Mouse (Mus musculus) forebrain, embryonic 14.5 days (tissue): ENCODE results near the gene Ano6. TPM values are rescaled to one million over a fixed set of nuclear protein-coding genes. Genes with fewer than 3 reads are reported as not detected.

ENCODE experiments used
- ATAC-seq: fragments of 200-750 bp; cut with Nextera tagmentation; 2 replicates; pipeline ENCODE4 v1.8.0; 2017; ENCODE audit warnings: mild to moderate bottlenecking, moderate library complexity
- DNase-seq: peaks from one replicate; pipeline ENCODE4 v3.0.0-alpha.2; 2015; ENCODE audit warnings: low spot score
- H3K27ac ChIP-seq: fragments of 300-500 bp; sonication (generic); 2 replicates; pipeline ENCODE4 v1.5.1; 2014; ENCODE audit warnings: low read depth, mild to moderate bottlenecking, control low read depth, low read length, moderate library complexity
- H3K27me3 ChIP-seq: fragments of 300-500 bp; sonication (generic); replicated peaks from 2 replicates; pipeline ENCODE4 v1.6.1; 2014; ENCODE audit warnings: low read length, control low read depth, mixed read lengths; ENCODE audit not compliant: control insufficient read depth, insufficient read depth
- H3K36me3 ChIP-seq: fragments of 300-500 bp; sonication (generic); 2 replicates; pipeline ENCODE4 v1.6.1; 2014; ENCODE audit warnings: low read length, control low read depth; ENCODE audit not compliant: control insufficient read depth, insufficient read depth
- H3K4me1 ChIP-seq: fragments of 300-500 bp; sonication (generic); 2 replicates; pipeline ENCODE4 v1.6.1; 2014; ENCODE audit warnings: antibody characterized with exemption, low read length, control low read depth; ENCODE audit not compliant: control insufficient read depth, insufficient read depth
- H3K4me2 ChIP-seq: fragments of 300-500 bp; sonication (generic); 2 replicates; pipeline ENCODE4 v1.6.1; 2014; ENCODE audit warnings: mild to moderate bottlenecking, control low read depth, low read length
- H3K4me3 ChIP-seq: fragments of 300-500 bp; sonication (generic); 2 replicates; pipeline ENCODE4 v1.5.1; 2014; ENCODE audit warnings: low read depth, low read length, control low read depth
- H3K9ac ChIP-seq: fragments of 300-500 bp; sonication (generic); 2 replicates; pipeline ENCODE4 v1.6.1; 2014; ENCODE audit warnings: mild to moderate bottlenecking, low read length, control low read depth, moderate library complexity
- H3K9me3 ChIP-seq: fragments of 300-500 bp; sonication (generic); replicated peaks from 2 replicates; pipeline ENCODE4 v1.6.1; 2016; ENCODE audit warnings: low read length, control low read depth, mixed read lengths; ENCODE audit not compliant: control insufficient read depth
- WGBS: fragments of 180-500 bp; shearing (Covaris S2); extraction: QIAGEN DNeasy Blood & Tissue Kit; methylation state at CpG from one replicate; pipeline ENCODE4 v1.1.7; 2014; 5-methylcytosine and 5-hydroxymethylcytosine counted together
- polyA plus RNA-seq: library from polyadenylated mRNA; unstranded; fragments of >200 nt; fragmentation: Nextera tagmentation; extraction: Ambion mirVana; gene quantifications from 2 replicates; pipeline ENCODE4 v1.2.1, GENCODE M21; 2014

The Ano6 gene
- polyA plus RNA-seq, 1 experiment from 2014 or later: 14.6 TPM

GRCm38 (mm10) chr15:95791141-95791791 is 623 bp downstream of the Ano6 start:
- H3K4me1 ChIP-seq: peaks cover 14% of the 10 kb centered on the region; the same call in 1 of the 2 replicates
- peak overlapping the region; percentile 92 for H3K9ac ChIP-seq
- peak overlapping the region; percentile 80 for H3K4me3 ChIP-seq
- 2% methylated on average over 32 of the region's 32 CpGs for WGBS
- H3K36me3 ChIP-seq: no peaks in the 10 kb centered on the region
- no peak for DNase-seq
- peak overlapping the region; percentile 72 for H3K27ac ChIP-seq
- H3K9me3 ChIP-seq: no peaks in the 10 kb centered on the region
- H3K4me2 ChIP-seq: peak overlapping the region; percentile 74
- no peaks in the 10 kb centered on the region for H3K27me3 ChIP-seq
- ATAC-seq: peak; percentile 47

DNA sequence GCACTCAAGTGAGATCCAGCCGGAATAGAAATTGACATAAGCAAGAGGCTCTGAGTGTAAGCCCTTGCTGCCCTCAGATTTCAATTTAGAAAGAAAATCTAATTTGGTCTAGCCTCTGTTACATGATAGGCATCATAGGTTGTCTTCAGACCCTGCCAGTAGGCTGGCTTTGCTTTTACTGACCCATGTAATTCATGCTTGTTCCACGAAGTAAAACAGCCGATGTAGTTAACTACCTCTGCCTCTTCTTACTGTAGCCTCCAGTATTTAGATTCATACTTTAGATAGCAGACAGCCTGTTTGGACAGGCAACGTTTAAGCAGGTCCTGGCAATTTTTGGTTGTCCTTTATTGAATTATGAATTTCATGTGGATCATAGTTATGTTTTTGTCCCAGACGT is 1.2 kb downstream of the Ano6 start:
- Histone ChIP-seq H3K36me3 (no peaks in the 10 kb centered on the region), H3K9me3 (no peaks in the 10 kb centered on the region), H3K4me1 (peaks cover 14% of the 10 kb centered on the region; the same call in 1 of the 2 replicates), H3K27me3 (no peaks in the 10 kb centered on the region), H3K4me3 (peak overlapping the region; percentile 80), H3K4me2 (peak overlapping the region; percentile 74), H3K27ac (no peak overlapping the region), H3K9ac (peak overlapping the region; percentile 92; the same call in 1 of the 2 replicates)
- ATAC-seq (no peak), DNase-seq (no peak)
- 68% methylated on average over 5 of the region's 5 CpGs for WGBS

- no peaks in the 10 kb centered on the region for H3K9me3 ChIP-seq
- H3K4me1 ChIP-seq: peaks cover 14% of the 10 kb centered on the region; the same call in 1 of the 2 replicates
- H3K27ac ChIP-seq: no peak overlapping the region
- peak overlapping the region; percentile 74 for H3K4me2 ChIP-seq
- H3K4me3 ChIP-seq: no peak overlapping the region; the same call in 1 of the 2 replicates
- no peaks in the 10 kb centered on the region for H3K36me3 ChIP-seq
- ATAC-seq (no peak), DNase-seq (peak; percentile 37)
- H3K27me3 ChIP-seq: no peaks in the 10 kb centered on the region
- WGBS: 79% methylated on average over 25 of the region's 25 CpGs
- no peak overlapping the region for H3K9ac ChIP-seq
These were observed 1.9 kb downstream of the Ano6 start for GRCm38 (mm10) chr15:95792261-95793260.

GRCm38 (mm10) chr15:95793748-95794491 is 3.3 kb downstream of the Ano6 start:
- Histone ChIP-seq H3K9ac (no peak overlapping the region), H3K4me1 (peaks cover 14% of the 10 kb centered on the region; the same call in 1 of the 2 replicates), H3K36me3 (no peaks in the 10 kb centered on the region), H3K9me3 (no peaks in the 10 kb centered on the region), H3K4me2 (no peak overlapping the region), H3K27me3 (no peaks in the 10 kb centered on the region), H3K4me3 (no peak overlapping the region), H3K27ac (no peak overlapping the region)
- DNase-seq (no peak), ATAC-seq (no peak)
- 95% methylated on average over 9 of the region's 9 CpGs for WGBS

- Histone ChIP-seq H3K4me2 (no peak overlapping the region), H3K9ac (no peak overlapping the region), H3K27ac (no peak overlapping the region), H3K9me3 (no peaks in the 10 kb centered on the region), H3K4me1 (peaks cover 14% of the 10 kb centered on the region; the same call in 1 of the 2 replicates), H3K36me3 (no peaks in the 10 kb centered on the region), H3K27me3 (no peaks in the 10 kb centered on the region), H3K4me3 (no peak overlapping the region)
- ATAC-seq (no peak), DNase-seq (no peak)
- WGBS: 68% methylated on average over 10 of the region's 10 CpGs
These were observed 4.2 kb downstream of the Ano6 start for GRCm38 (mm10) chr15:95794611-95795565.

DNA sequence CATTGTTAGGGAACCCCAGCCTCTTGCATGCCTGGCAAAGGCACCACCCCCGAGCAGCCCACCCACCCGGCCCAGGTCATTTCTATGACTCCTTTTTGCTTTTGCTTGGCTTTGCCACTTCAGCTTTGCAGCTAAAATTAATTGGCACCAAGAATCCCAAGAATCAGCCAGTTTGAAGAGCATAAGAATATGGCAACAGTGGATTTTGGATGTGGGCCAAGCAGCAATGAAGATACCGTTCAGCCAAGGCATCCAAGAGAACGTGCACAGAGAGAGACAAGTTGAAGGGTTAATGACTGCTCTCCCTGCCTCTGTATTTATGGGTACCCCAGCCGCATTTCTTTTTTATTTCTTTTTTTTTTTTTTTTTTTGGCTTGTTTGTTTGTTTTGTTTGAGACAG is 5.4 kb downstream of the Ano6 start:
- peak; percentile 68 for DNase-seq
- 45% methylated on average over 5 of the region's 5 CpGs for WGBS
- no peak overlapping the region for H3K4me3 ChIP-seq
- no peak overlapping the region for H3K4me2 ChIP-seq
- ATAC-seq: no peak
- no peaks in the 10 kb centered on the region for H3K9me3 ChIP-seq
- H3K36me3 ChIP-seq: no peaks in the 10 kb centered on the region
- no peak overlapping the region for H3K27ac ChIP-seq
- H3K4me1 ChIP-seq: peaks cover 14% of the 10 kb centered on the region; the same call in 1 of the 2 replicates
- no peaks in the 10 kb centered on the region for H3K27me3 ChIP-seq
- H3K9ac ChIP-seq: no peak overlapping the region

DNA sequence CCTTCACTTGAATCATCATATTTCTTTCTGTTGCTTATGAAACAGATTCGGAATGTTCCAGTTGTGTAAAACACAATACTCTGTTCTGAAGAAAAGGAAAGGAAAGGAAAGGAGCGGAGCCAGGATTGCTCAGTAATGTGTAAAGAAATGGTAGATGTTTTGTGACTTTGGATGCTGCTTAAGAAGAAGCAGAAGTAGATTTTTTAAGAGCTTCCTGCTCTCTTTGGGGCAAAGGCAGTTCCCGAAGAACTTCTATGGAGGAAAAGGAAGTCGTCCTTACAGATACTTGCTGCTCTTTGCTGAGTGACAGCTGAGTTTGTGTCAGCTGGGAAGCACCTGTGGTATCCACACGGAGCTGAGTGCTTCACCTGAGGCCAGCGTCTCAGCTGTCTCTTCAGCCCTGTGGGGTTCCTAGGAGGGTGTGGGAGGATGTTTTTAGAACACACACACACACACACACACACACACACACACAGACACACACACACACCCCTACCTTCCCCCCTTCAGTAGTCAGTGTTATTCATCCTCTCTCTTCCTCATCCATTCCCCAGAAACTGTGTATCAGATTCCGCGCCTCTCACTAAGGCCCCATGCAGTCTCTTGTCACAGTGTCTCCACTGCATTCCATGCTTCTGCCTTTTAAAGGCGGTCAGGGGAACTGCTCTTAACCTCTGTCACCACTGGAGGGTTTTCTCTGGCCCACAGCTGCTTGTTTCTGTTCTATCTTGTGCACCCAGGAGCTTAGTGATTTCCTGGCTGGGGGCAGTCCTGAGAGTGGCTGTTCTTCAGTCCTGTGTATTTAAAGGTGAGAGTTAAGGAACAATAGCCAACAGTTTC is 6.7 kb downstream of the Ano6 start:
- H3K27me3 ChIP-seq: no peaks in the 10 kb centered on the region

More for the DNA sequence above, 6.7 kb downstream of the Ano6 start:
- no peaks in the 10 kb centered on the region for H3K36me3 ChIP-seq
- no peak overlapping the region for H3K27ac ChIP-seq
- H3K4me2 ChIP-seq: no peak overlapping the region
- DNase-seq (no peak), ATAC-seq (no peak)
- peaks cover 9% of the 10 kb centered on the region; the same call in 1 of the 2 replicates for H3K4me1 ChIP-seq
- WGBS: 78% methylated on average over 9 of the region's 9 CpGs
- H3K9me3 ChIP-seq: no peaks in the 10 kb centered on the region
- no peak overlapping the region for H3K9ac ChIP-seq
- no peak overlapping the region for H3K4me3 ChIP-seq
